Mouse (Mus musculus) megakaryocyte, embryonic 14.5 days (primary cell): ENCODE data around the gene Pdzd3. TPM values are rescaled to one million over a fixed set of nuclear protein-coding genes. Genes with fewer than 3 reads are reported as not detected.
A peak's percentile ranks its signal among the peaks of the same experiment; 100 is the strongest.

Experiments
- H3K27me3 ChIP-seq: replicated peaks from 2 replicates; pipeline ENCODE3; 2012; ENCODE audit warnings: inconsistent platforms
- H3K36me3 ChIP-seq: replicated peaks from 2 replicates; pipeline ENCODE3; 2012; ENCODE audit warnings: low read length, inconsistent platforms, mixed read lengths
- H3K4me1 ChIP-seq: 2 replicates; pipeline ENCODE4 v1.6.1; 2012; ENCODE audit warnings: inconsistent platforms
- H3K4me3 ChIP-seq: replicated peaks from 2 replicates; pipeline ENCODE3; 2012; ENCODE audit warnings: moderate library complexity, mild to moderate bottlenecking, inconsistent platforms
- H3K9me3 ChIP-seq: 2 replicates; pipeline ENCODE4 v1.6.1; 2012; ENCODE audit warnings: inconsistent platforms
- FLI1 ChIP-seq: IDR thresholded peaks from 2 replicates; pipeline ENCODE4 v1.6.1; 2012; ENCODE audit warnings: low read length, inconsistent platforms, mixed read lengths
- GATA1 ChIP-seq: IDR thresholded peaks from 3 replicates; pipeline ENCODE4 v1.6.1; 2012; ENCODE audit warnings: mixed read lengths, low read length, inconsistent platforms, borderline replicate concordance
- polyA plus RNA-seq: library from polyadenylated mRNA; stranded (reverse); fragments of >175 nt; gene quantifications from 2 replicates; pipeline ENCODE4 v1.2.3, GENCODE M21; 2012; ENCODE audit warnings: low replicate concordance; ENCODE audit not compliant: insufficient read depth

Pdzd3 gene
- polyA plus RNA-seq, 1 experiment: 0.35 TPM

- H3K4me3 ChIP-seq: no peak overlapping the region
- TF ChIP-seq GATA1: no peak
- no peak for TF ChIP-seq FLI1
- H3K27me3 ChIP-seq: peaks cover 20% of the 10 kb centered on the region
- H3K9me3 ChIP-seq: peaks cover 5% of the 10 kb centered on the region
- peaks cover 48% of the 10 kb centered on the region for H3K4me1 ChIP-seq
- H3K36me3 ChIP-seq: no peaks in the 10 kb centered on the region
Measured at GRCm38 (mm10) chr9:44238501-44239190, 12.6 kb downstream of the Pdzd3 start.

GRCm38 (mm10) chr9:44237128-44237527 lies 14.1 kb downstream of the Pdzd3 start:
- TF ChIP-seq FLI1 (no peak), GATA1 (no peak)
- peaks cover 5% of the 10 kb centered on the region for H3K9me3 ChIP-seq

GRCm38 (mm10) chr9:44236601-44237000 lies 14.7 kb downstream of the Pdzd3 start:
- no peak overlapping the region for H3K4me3 ChIP-seq
- peaks cover 3% of the 10 kb centered on the region for H3K9me3 ChIP-seq
- peaks cover 15% of the 10 kb centered on the region for H3K27me3 ChIP-seq
- TF ChIP-seq GATA1 (no peak), FLI1 (no peak)
- H3K36me3 ChIP-seq: peaks cover 4% of the 10 kb centered on the region
- peaks cover 45% of the 10 kb centered on the region for H3K4me1 ChIP-seq

More at GRCm38 (mm10) chr9:44237128-44237527, 14.1 kb downstream of the Pdzd3 start:
- Histone ChIP-seq H3K27me3 (peaks cover 16% of the 10 kb centered on the region), H3K36me3 (no peaks in the 10 kb centered on the region), H3K4me3 (no peak overlapping the region), H3K4me1 (peaks cover 41% of the 10 kb centered on the region)

- Histone ChIP-seq H3K4me3 (peak overlapping the region; percentile 97), H3K27me3 (no peaks in the 10 kb centered on the region), H3K9me3 (no peaks in the 10 kb centered on the region), H3K36me3 (peaks cover 10% of the 10 kb centered on the region), H3K4me1 (peaks cover 42% of the 10 kb centered on the region)
- no peak for TF ChIP-seq GATA1
- no peak for TF ChIP-seq FLI1
Measured at GRCm38 (mm10) chr9:44234479-44235427, 16.5 kb downstream of the Pdzd3 start.

- Histone ChIP-seq H3K27me3 (no peaks in the 10 kb centered on the region), H3K4me1 (peaks cover 44% of the 10 kb centered on the region), H3K9me3 (no peaks in the 10 kb centered on the region), H3K36me3 (peaks cover 18% of the 10 kb centered on the region), H3K4me3 (peak within 1 kb of the TSS; percentile 97)
- TF ChIP-seq GATA1 (no peak), FLI1 (no peak)
Measured at GRCm38 (mm10) chr9:44233802-44234478, 17.3 kb downstream of the Pdzd3 start, which contains the start of gene Cbl. Gene Cbl, minus strand, starts transcription at chr9:44234049.

GRCm38 (mm10) chr9:44233021-44233801 lies 18.1 kb downstream of the Pdzd3 start:
- H3K36me3 ChIP-seq: peaks cover 22% of the 10 kb centered on the region
- H3K4me3 ChIP-seq: peak overlapping the region; percentile 97
- no peaks in the 10 kb centered on the region for H3K27me3 ChIP-seq
- TF ChIP-seq FLI1 (no peak), GATA1 (no peak)
- peaks cover 51% of the 10 kb centered on the region for H3K4me1 ChIP-seq
- no peaks in the 10 kb centered on the region for H3K9me3 ChIP-seq

GRCm38 (mm10) chr9:44231609-44232008 lies 19.7 kb downstream of the Pdzd3 start:
- Histone ChIP-seq H3K4me1 (peaks cover 64% of the 10 kb centered on the region), H3K4me3 (peak overlapping the region; percentile 97), H3K27me3 (no peaks in the 10 kb centered on the region), H3K9me3 (no peaks in the 10 kb centered on the region), H3K36me3 (peaks cover 34% of the 10 kb centered on the region)
- TF ChIP-seq FLI1: no peak
- TF ChIP-seq GATA1: no peak

GRCm38 (mm10) chr9:44225993-44226392 lies 25.3 kb downstream of the Pdzd3 start:
- no peaks in the 10 kb centered on the region for H3K9me3 ChIP-seq
- peaks cover 88% of the 10 kb centered on the region for H3K4me1 ChIP-seq
- peaks cover 46% of the 10 kb centered on the region for H3K36me3 ChIP-seq
- H3K27me3 ChIP-seq: no peaks in the 10 kb centered on the region
- H3K4me3 ChIP-seq: peak overlapping the region; percentile 89
- no peak for TF ChIP-seq FLI1
- TF ChIP-seq GATA1: no peak

- H3K4me1 ChIP-seq: peaks cover 31% of the 10 kb centered on the region
- H3K9me3 ChIP-seq: peaks cover 5% of the 10 kb centered on the region; the same call in 1 of the 2 replicates
- no peaks in the 10 kb centered on the region for H3K27me3 ChIP-seq
- H3K36me3 ChIP-seq: peaks cover 37% of the 10 kb centered on the region
- TF ChIP-seq FLI1 (no peak), GATA1 (no peak)
- peak overlapping the region; percentile 69 for H3K4me3 ChIP-seq
Measured at GRCm38 (mm10) chr9:44213538-44213937, 37.7 kb downstream of the Pdzd3 start.
